ENCODE assay signal across 29 mouse cellular contexts in genomic region chr12:44422154-44422866, GRCm38 (mm10).
A peak's percentile ranks its signal among the peaks of the same experiment; 100 is the strongest.
DNase-seq lines count a peak whose midpoint lies in the region; ATAC-seq and TF ChIP-seq lines count a peak whose summit lies in the region.
"Had no signal": no experiment of that assay in that cellular context is flagged by ENCODE, and none has a peak within 500 bp of the region (broad histone marks: within the 10 kb centered on the region; RNA-seq: fewer than 3 reads in every experiment).

No protein-coding gene starts in this region.

- peak overlapping the region; percentile 15; the same call in 1 of the 2 replicates for H3K27ac ChIP-seq in midbrain, embryonic 12.5 days (replicated peaks)
- no peak overlapping the region for H3K27ac ChIP-seq in midbrain, postnatal 0 days (ENCODE audit: low read depth, low read length)
- peak overlapping the region; percentile 40; the same call in 1 of the 2 replicates for H3K27ac ChIP-seq in hindbrain, embryonic 13.5 days
- H3K27ac ChIP-seq in hindbrain, embryonic 15.5 days (replicated peaks), result no peak overlapping the region
- H3K27ac ChIP-seq in neural tube, embryonic 13.5 days (replicated peaks), result no peak overlapping the region
- H3K27ac ChIP-seq in thymus, adult 2 months (ENCODE audit: control insufficient read depth, insufficient read depth, low read length), result no peak overlapping the region
- H3K27ac ChIP-seq: gastrocnemius, adult 2 months; heart, embryonic 13.5 days; intestine, embryonic 15.5 days; kidney, postnatal 0 days; limb, embryonic 13.5 days; lung, embryonic 15.5 days had no signal

- no peaks in the 10 kb centered on the region for H3K36me3 ChIP-seq in midbrain, embryonic 12.5 days
- H3K36me3 ChIP-seq in midbrain, postnatal 0 days (ENCODE audit: insufficient read depth, low read length), result no peaks in the 10 kb centered on the region
- H3K36me3 ChIP-seq in hindbrain, embryonic 13.5 days, result no peaks in the 10 kb centered on the region
- H3K36me3 ChIP-seq in hindbrain, embryonic 15.5 days, result no peaks in the 10 kb centered on the region
- H3K36me3 ChIP-seq in neural tube, embryonic 13.5 days, result no peaks in the 10 kb centered on the region
- H3K36me3 ChIP-seq in thymus, adult 2 months (ENCODE audit: control insufficient read depth, insufficient read depth, low read length), result no peaks in the 10 kb centered on the region
- H3K36me3 ChIP-seq: heart, embryonic 13.5 days; intestine, embryonic 15.5 days; limb, embryonic 13.5 days; lung, embryonic 15.5 days had no signal

- H3K4me2 ChIP-seq in midbrain, embryonic 12.5 days (replicated peaks), result no peak overlapping the region
- no peak overlapping the region for H3K4me2 ChIP-seq in midbrain, postnatal 0 days (ENCODE audit: low read depth, low read length, poor library complexity, severe bottlenecking)
- no peak overlapping the region for H3K4me2 ChIP-seq in hindbrain, embryonic 13.5 days
- no peak overlapping the region for H3K4me2 ChIP-seq in hindbrain, embryonic 15.5 days
- H3K4me2 ChIP-seq in neural tube, embryonic 13.5 days, result no peak overlapping the region
- H3K4me2 ChIP-seq: heart, embryonic 13.5 days; intestine, embryonic 15.5 days; limb, embryonic 13.5 days; liver, embryonic 11.5 days; lung, embryonic 15.5 days had no signal

- peaks cover 6% of the 10 kb centered on the region; the same call in 1 of the 2 replicates for H3K4me1 ChIP-seq in midbrain, embryonic 12.5 days
- H3K4me1 ChIP-seq in midbrain, postnatal 0 days (ENCODE audit: insufficient read depth, low read length), result no peaks in the 10 kb centered on the region
- H3K4me1 ChIP-seq in hindbrain, embryonic 13.5 days (replicated peaks), result peaks cover 16% of the 10 kb centered on the region
- H3K4me1 ChIP-seq in hindbrain, embryonic 15.5 days (replicated peaks), result peaks cover 3% of the 10 kb centered on the region
- H3K4me1 ChIP-seq in neural tube, embryonic 13.5 days (replicated peaks), result peaks cover 21% of the 10 kb centered on the region
- no peaks in the 10 kb centered on the region for H3K4me1 ChIP-seq in thymus, adult 2 months (replicated peaks; ENCODE audit: control insufficient read depth, insufficient read depth, low read length)
- H3K4me1 ChIP-seq: heart, embryonic 13.5 days; intestine, embryonic 15.5 days; limb, embryonic 13.5 days; lung, embryonic 15.5 days had no signal

- WGBS in midbrain, embryonic 12.5 days, result 41% methylated on average over 4 of the region's 4 CpGs
- WGBS in midbrain, postnatal 0 days, result 39% methylated on average over 4 of the region's 4 CpGs
- WGBS in hindbrain, embryonic 13.5 days, result 25% methylated on average over 4 of the region's 4 CpGs
- WGBS in hindbrain, embryonic 15.5 days, result 29% methylated on average over 4 of the region's 4 CpGs
- 22% methylated on average over 4 of the region's 4 CpGs for WGBS in neural tube, embryonic 13.5 days
- WGBS in thymus, adult 2 months, result 76% methylated on average over 4 of the region's 4 CpGs

- TF ChIP-seq CTCF in midbrain, postnatal 0 days (IDR thresholded peaks at IDR 0.05), result no peak
- TF ChIP-seq CTCF in thymus, adult 2 months (IDR thresholded peaks at IDR 0.05; ENCODE audit: borderline replicate concordance, control insufficient read depth, extremely low read depth, insufficient read depth, low read length, poor library complexity), result no peak

- no peak for TF ChIP-seq POLR2A in thymus, adult 2 months (IDR thresholded peaks at IDR 0.05; ENCODE audit: control insufficient read depth, extremely low read depth, insufficient read depth, low read length, poor library complexity)

- ATAC-seq in midbrain, embryonic 12.5 days (ENCODE audit: low FRiP score, low read depth), result peak; percentile 77
- ATAC-seq in midbrain, postnatal 0 days (ENCODE audit: low FRiP score), result no peak
- ATAC-seq in hindbrain, embryonic 13.5 days (ENCODE audit: low FRiP score), result peak; percentile 84
- peak; percentile 61; the same call in 1 of the 2 replicates for ATAC-seq in hindbrain, embryonic 15.5 days (ENCODE audit: low FRiP score, low read depth)
- peak; percentile 90 for ATAC-seq in neural tube, embryonic 13.5 days (ENCODE audit: low read depth)
- ATAC-seq: activated CD4-positive, CD25-positive, alpha-beta regulatory T cell, adult 4 months; forebrain, embryonic 16.5 days; intestine, embryonic 15.5 days had no signal

- DNase-seq in midbrain, postnatal 0 days (ENCODE audit: low spot score), result no peak
- DNase-seq in thymus, postnatal 10 days (ENCODE audit: low spot score in 2 of 2), result no peak
- no peak for DNase-seq in thymus, adult 2 months
- DNase-seq: adrenal gland, adult 8-10 months; cerebellum, adult 8-10 months; cerebellum, postnatal 36 days; gastrocnemius, adult 2 months; heart, postnatal 10 days; kidney, adult 8-10 months; kidney, postnatal 4 days; lung, postnatal 36 days; right cerebral cortex, adult 18-20 months; spleen, adult 18-20 months; thymus, adult 18-20 months; thymus, postnatal 4 days had no signal

- H3K4me3 ChIP-seq in midbrain, embryonic 12.5 days, result no peak overlapping the region
- H3K4me3 ChIP-seq in midbrain, postnatal 0 days (ENCODE audit: low read depth, low read length), result no peak overlapping the region
- no peak overlapping the region for H3K4me3 ChIP-seq in hindbrain, embryonic 13.5 days
- no peak overlapping the region for H3K4me3 ChIP-seq in hindbrain, embryonic 15.5 days
- H3K4me3 ChIP-seq in neural tube, embryonic 13.5 days, result no peak overlapping the region
- H3K4me3 ChIP-seq in thymus, adult 2 months (ENCODE audit: control insufficient read depth, insufficient read depth, low read length), result no peak overlapping the region
- H3K4me3 ChIP-seq: erythroblast, embryonic 14.5 days; gastrocnemius, adult 2 months; heart, embryonic 13.5 days; intestine, embryonic 15.5 days; limb, embryonic 13.5 days; lung, embryonic 15.5 days had no signal

- H3K27me3 ChIP-seq in midbrain, embryonic 12.5 days, result no peaks in the 10 kb centered on the region
- no peaks in the 10 kb centered on the region for H3K27me3 ChIP-seq in midbrain, postnatal 0 days (ENCODE audit: insufficient read depth, low read length)
- H3K27me3 ChIP-seq in hindbrain, embryonic 13.5 days, result no peaks in the 10 kb centered on the region
- H3K27me3 ChIP-seq in hindbrain, embryonic 15.5 days, result no peaks in the 10 kb centered on the region
- H3K27me3 ChIP-seq in neural tube, embryonic 13.5 days, result no peaks in the 10 kb centered on the region
- no peaks in the 10 kb centered on the region for H3K27me3 ChIP-seq in thymus, adult 2 months (ENCODE audit: control insufficient read depth, insufficient read depth, low read length)
- H3K27me3 ChIP-seq: CH12.LX; heart, embryonic 13.5 days; intestine, embryonic 15.5 days; limb, embryonic 13.5 days; lung, embryonic 15.5 days had no signal

- no peaks in the 10 kb centered on the region for H3K9me3 ChIP-seq in midbrain, embryonic 12.5 days
- no peaks in the 10 kb centered on the region for H3K9me3 ChIP-seq in midbrain, postnatal 0 days (ENCODE audit: low read length)
- no peaks in the 10 kb centered on the region for H3K9me3 ChIP-seq in hindbrain, embryonic 13.5 days
- H3K9me3 ChIP-seq in hindbrain, embryonic 15.5 days, result no peaks in the 10 kb centered on the region
- no peaks in the 10 kb centered on the region for H3K9me3 ChIP-seq in neural tube, embryonic 13.5 days
- H3K9me3 ChIP-seq: heart, embryonic 13.5 days; intestine, embryonic 15.5 days; limb, embryonic 13.5 days; lung, embryonic 15.5 days had no signal

- no peak overlapping the region for H3K9ac ChIP-seq in midbrain, embryonic 12.5 days (replicated peaks)
- H3K9ac ChIP-seq in midbrain, postnatal 0 days (replicated peaks; ENCODE audit: low read length, poor library complexity, severe bottlenecking), result no peak overlapping the region
- H3K9ac ChIP-seq in hindbrain, embryonic 13.5 days, result no peak overlapping the region
- no peak overlapping the region for H3K9ac ChIP-seq in hindbrain, embryonic 15.5 days
- no peak overlapping the region for H3K9ac ChIP-seq in neural tube, embryonic 13.5 days
- H3K9ac ChIP-seq: heart, embryonic 13.5 days; intestine, embryonic 15.5 days; limb, embryonic 13.5 days; lung, embryonic 15.5 days had no signal

Comparison
In these comparisons a context has a peak if more than half of its experiments do, and no peak if none do; other contexts are left out.
1. H3K27ac ChIP-seq: peak in midbrain, embryonic 12.5 days (single experiment) and hindbrain, embryonic 13.5 days (single experiment); none in midbrain, postnatal 0 days (single experiment), hindbrain, embryonic 15.5 days (single experiment), neural tube, embryonic 13.5 days (single experiment) and thymus, adult 2 months (single experiment).